Mouse (Mus musculus) T-helper 2 cell (primary cell): ENCODE measurements at regions not wholly inside any gene's neighbourhood (a gene's known extent, or its start where the extent isn't known, plus 50 kb on each side); places are given as distances from the start of the nearest gene placed in this dataset.

Experiments
- in situ Hi-C: fragments of 300-600 bp; cut with MboI, MseI; formaldehyde crosslinking; loops from one replicate; pipeline ENCODE4 v1.15.1; 2025; ENCODE audit warnings: high pct_unique_total_duplicates

DNA sequence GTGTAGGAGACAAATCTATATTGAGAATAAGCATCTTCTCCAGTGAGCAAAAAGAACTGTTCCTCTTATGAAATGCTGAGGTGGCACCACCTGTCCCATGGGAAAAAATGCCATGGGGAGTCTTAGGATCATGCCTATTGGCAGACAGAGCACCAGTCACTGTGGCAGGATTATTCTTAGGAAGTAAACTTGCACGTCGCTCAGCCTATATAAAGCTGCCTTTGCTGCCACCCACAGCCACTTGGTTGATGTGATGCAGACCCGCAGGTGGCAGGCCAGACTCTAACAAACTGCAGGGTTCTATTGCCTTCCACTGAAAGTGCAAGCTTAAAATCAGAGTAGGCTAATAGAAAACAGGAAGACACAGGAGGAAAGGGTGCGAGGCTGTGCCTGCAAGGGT is 126.7 kb downstream of the Gm826 start:
- in situ Hi-C loops: no loop called here

DNA sequence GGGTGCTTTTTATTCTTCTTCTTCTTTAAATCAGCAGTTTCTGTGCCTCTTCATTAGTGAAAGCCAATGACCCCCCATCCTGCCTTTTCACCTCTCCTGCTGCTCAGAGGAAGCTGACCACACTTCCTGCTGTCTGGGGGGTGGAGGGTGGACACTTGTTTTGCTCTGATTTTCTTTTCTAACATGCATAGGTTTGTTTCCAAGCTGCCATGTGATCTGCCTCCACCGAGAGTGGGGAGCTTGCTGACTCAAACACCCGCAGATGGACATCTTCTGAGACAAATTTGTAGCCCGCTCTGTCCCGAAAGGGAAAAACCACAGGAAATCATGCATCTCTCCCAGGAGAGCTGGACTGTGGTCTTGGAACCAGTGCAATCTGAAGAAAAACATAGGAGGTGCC is 141.3 kb downstream of the Gm826 start:
- in situ Hi-C loops: no loop called here

DNA sequence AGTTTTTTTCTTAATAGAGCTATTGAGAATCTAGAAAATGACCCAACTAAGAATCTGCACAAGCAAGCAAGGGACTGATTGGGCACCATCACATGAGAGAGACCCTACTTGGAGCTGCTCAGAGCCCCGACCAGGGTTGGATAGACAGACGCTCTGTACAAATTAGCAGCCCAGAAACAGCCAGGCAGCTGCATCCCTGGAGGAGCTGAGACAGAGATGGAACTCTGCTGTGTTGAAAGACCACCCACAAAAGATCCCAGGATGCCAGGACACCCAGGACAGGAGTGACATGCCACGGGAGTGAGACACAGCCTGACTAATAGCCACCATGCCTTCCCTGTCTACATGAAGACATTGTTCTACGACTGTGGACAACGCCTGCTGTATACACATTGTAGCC is 147.9 kb downstream of the Gm826 start:
- in situ Hi-C loops: no loop called here

DNA sequence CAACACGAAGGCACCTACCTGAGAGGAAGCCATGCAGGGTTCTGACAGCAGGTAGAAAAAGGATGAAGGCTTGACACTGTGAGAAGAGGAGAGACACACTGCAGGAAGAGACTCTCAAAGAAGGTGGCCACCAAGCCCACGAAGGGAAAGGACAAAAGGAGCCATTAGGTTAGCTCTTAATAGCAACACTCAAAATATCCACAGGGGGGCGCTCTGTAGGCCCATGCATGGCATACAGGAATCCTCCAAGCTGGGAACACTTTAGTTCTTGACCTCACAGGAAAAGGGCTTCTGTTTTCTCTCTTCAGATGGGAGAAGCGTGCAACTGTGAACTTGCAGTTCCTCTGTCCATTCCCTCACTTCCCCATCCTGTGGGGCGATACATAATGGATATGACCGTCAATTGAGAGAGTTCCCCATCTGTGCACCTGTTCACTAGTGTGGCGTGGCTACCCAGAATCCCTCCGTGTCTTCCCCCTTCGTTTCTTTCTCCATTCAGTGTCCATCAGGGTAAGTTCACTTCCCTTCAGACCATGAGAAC is 162.9 kb downstream of the Gm826 start:
- in situ Hi-C loops: no loop called here

DNA sequence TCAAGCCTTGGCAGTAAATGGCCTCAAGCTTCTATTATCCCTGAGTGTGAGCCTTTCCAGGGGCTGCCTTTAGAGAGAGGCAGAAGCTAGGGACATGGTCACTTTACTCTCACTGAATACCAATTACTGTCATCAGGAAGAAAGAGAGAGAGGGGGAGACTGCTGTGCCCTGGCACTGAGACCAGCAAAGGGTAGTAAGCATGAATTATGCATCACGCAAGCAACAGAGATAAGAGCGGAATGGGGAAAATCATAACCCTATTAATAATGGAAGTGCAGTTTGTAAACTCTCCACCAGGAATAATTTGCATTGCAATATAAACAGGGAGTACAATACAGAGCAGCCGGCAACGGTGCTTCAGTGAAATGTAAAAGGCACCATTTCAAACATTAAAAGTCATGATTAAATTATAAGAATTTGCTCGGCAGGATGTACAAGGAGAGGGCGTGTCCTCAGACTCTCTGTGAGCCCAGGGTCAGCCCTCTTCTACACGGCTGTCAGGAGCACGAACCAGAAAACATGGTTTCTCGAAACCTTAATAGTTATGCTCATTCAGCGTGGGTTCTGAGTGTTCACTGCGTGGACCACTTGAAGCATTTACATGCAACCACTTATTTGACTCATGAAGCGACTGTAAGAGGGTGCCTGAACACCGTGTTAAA is 175.2 kb downstream of the Gm826 start:
- in situ Hi-C loops: loop anchor here (5.0 kb wide), 1 partner anchor 1236 kb away; no protein-coding TSS in a partner anchor

DNA sequence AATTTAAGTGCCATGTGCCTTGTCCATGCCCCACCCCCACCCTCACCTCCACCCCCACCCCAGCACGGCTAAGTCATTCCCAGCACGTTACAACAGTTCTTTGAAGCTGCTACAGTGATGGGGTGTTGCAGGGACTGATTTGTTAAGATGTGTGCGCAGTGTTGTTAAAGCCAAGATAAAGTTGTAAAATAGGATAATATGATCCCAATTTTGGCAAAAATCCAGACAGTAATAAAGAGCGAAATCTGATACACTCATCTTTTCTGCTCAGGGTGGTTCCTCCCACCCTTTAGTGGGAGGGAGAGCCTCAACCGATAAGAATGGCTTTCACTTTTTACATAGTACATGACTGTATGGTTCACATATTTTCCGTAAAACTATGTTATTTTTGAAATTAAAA is 180.2 kb downstream of the Gm826 start:
- in situ Hi-C loops: no loop called here

DNA sequence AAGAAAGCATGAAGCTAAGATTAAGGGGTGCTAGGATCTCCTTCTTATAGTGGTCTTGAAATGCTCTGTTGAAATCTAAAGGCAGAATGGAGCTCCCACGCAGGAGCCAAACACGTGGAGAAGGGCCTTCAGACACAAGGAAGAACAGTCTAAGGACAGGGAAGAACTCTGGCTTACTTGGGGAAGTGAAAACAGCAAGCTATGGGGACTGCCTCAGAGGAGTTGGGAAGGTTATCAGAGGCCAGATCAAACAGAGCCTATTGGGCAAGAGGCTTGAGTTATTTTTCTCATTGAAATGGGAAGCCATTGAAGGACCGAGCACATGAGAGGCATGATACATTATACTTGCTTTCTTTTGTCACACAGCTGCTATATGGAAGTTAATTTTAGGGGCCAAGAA is 181.9 kb downstream of the Gm826 start:
- in situ Hi-C loops: no loop called here

DNA sequence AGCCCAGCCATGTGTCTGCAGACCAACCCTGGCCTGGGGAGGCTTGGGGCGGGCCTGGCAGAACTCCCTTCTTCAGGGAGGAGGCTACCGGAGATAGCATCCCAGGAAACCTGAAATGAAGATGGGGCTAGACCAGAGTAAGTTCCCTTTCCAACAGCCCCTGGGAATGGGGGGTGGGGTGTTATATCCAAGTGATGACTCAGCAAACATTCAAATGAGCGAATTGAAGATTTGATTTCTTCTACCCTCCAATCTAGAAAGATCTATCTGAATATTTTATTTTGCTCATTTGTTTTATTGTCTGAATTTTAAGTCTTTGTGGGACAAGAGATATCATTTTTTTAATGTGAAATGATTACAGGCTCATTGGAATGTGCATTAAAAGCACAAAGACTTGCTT is 185.0 kb downstream of the Gm826 start:
- in situ Hi-C loops: no loop called here

DNA sequence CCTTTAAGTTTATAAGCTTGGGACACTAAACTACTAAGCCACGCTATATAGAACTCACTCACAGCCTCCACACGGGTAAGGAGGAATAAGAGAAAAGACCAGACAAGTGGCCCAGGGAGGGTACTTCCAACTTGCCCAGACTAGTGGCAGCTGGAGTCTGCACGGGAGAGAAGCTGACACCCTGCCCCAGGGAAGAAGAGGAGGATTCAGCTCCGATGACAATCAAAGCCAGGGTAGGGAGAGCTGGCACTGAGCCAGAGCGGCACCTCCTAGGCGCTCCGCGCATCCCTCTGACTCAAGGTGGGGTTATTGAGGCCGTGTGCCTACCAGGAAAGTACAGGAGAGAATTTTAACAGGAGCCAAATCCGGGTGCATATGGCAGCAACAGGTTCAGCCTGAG is 185.4 kb downstream of the Gm826 start:
- in situ Hi-C loops: no loop called here

DNA sequence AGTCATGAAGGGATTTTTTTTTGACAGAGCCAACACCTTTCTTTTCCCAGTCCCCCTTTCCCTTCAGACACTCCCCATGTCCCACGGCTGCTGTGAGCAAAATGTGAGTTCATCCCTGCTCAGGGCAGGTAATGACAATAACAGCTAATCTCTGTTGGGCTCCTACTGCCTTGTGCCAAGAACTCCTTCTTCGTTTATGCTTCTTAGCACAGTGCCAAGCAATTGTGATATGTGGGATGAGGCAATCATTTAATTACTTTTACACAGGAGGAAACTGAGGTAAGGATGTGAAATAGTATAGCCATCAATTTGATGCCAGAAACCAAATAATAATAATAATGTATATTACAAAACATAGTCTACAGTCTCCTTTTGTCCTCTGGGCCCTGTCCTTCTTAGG is 185.9 kb downstream of the Gm826 start:
- in situ Hi-C loops: no loop called here

DNA sequence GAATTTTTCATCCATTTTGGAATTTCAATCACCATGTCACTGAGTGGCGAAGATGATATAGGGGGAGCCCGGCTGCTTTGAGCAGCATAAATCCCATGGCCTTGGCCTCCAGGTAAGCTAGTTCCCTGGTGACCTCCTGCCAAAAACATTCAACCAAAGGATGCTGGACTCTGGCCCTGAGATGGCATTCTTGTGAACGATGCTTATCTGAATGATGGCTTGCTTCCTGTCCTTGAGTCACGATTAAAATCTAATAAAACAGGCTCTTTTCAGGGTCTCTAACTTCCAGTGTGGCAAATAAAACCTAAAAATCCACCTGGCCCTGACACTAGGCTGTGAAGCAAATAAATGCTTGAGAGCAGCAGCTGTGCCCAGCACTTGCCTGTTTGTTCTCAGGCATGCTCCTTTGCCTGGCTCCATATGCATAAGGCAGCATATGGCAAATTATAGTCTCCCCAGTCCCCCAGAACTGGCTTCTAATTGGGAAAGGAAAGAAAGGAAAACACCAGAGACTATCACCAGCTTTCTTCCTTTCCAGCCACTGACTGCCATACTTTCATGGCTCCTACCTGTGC is 193.7 kb downstream of the Gm826 start:
- in situ Hi-C loops: no loop called here

DNA sequence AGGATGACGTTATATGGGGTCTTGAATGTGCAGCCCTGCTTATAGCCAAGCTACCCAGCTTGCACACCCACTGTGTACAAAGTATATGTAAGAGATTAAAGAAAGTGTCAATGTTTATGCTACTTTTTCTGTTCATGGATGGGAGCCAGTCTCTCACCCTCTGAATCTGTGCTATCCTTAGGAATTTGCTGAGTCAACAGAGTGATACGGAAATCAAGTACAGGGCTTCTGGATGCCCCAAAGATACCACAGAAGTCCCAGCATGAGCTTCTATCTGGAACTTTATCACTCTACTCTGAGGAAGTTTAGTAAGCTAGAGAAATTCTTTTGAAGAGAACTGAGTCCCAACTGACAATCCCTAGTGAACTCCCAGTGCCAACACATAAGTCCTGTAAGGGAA is 195.9 kb downstream of the Gm826 start:
- in situ Hi-C loops: loop anchor here (10.0 kb wide), 1 partner anchor 847 kb away; no protein-coding TSS in a partner anchor

DNA sequence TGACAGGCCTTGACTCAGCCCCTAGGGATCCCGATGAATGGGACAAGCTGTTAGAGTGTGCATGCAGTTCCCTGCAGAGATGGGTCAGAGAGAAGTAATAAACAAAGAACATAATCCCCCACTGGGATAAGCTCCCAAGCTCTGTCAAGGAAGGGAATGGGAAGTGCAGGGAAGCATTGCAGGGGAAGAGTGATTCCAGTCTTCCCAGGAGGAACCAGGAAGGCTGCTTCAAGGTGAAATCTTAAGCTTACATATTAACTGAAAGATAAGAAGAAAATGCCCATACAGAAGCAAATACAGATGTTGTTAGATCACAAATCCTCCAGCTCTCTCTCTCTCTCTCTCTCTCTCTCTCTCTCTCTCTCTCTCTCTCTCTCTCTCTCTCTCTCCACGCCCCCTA is 202.2 kb downstream of the Gm826 start:
- in situ Hi-C loops: loop anchor here (10.0 kb wide), 1 partner anchor 853 kb away; no protein-coding TSS in a partner anchor

DNA sequence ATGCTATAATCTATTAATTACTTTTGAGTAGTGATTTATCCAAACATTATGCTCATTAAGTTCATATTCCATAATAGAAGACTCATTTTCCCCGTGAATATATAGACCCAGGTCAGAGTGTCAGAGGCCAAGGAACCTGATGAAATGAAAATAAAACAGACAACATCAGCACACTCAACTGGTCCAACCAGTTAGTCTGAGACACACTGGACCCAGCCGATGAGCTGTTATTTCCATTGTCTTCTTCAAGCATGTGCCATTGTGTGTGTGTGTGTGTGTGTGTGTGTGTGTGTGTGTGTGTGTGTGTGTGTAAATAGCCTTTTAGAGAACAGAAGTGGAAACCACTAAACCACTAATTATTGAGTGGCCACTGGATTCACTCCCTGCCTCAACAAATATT is 202.6 kb downstream of the Gm826 start:
- in situ Hi-C loops: loop anchor here (10.0 kb wide), 1 partner anchor 853 kb away; no protein-coding TSS in a partner anchor

DNA sequence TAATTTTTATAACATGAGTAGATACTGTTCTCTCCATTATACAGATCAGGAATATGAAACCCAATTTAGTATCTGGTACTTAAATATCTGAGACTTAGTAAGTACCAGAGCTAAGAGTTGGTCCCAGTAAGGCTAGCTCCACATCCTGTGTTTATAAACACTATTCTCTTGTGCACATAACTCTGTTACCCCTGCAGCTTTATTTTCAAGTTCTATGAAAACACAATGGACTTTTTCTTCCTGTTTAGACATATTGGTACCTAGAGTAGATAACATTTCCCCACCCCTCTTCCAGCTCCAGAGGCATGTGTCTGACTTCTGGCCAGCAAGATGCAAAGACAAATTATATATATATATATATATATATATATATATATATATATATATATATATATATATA is 216.8 kb downstream of the Gm826 start:
- in situ Hi-C loops: no loop called here

DNA sequence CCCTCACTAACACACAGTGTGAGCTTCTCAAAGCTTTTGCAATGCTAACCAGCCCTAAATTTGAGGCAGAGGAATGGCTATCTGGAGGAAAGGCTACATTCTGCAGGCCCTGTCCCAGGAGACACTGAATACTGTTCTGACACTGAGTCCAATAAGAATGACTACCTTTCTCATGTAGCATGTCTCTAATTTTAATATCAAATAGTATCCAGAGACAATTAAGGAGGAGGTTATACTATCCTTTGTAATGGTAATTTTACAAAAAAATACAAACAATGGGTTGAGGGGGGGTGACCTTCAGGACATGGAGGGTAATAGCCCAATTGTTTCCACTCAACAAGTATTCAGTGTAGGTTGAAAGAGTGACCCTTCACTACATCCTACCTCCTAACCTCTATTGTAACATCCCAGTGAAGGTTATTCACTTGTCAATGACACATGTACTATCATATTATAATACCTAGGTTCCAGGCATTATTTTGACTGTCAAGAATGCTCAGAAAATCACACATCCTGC is 222.7 kb downstream of the Gm826 start:
- in situ Hi-C loops: no loop called here

DNA sequence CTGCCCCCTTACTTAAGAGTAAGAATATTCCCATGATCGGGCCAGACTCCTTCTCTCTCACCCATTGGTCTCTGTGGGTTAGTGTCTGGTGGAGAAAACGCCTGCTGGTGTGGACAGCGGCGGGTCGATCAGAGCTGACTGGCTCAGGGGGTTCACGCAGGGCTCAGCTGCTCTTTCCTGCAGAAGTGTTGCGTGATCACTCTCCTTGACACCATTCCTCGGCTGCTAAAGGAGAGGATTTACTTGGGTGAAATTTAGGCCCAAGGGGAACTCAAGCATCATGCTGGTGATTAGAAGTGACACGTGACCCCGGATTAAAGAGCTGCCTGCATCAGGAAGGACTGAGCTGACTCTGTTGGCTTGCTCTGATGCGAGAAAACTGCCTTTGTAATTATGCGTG is 240.9 kb downstream of the Gm826 start:
- in situ Hi-C loops: no loop called here

DNA sequence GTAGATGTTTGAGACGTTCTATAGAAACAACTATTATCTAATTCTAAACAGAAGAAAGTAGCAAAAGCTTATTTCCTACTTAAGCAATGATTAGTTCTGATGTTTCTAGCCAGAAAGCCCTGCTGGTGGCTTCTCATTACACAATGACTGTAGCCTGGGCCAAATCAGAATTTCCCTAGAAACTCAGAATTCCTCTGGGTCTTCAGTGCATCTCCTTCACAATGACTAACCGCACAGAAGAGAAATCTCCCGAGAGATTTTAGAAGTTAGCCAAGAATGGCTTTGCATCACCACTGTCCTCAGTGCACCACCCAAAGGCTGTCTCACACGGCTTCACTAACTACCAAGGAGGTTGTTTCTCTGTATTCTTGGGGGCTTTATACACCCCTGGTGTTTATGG is 248.0 kb downstream of the Gm826 start:
- in situ Hi-C loops: no loop called here

DNA sequence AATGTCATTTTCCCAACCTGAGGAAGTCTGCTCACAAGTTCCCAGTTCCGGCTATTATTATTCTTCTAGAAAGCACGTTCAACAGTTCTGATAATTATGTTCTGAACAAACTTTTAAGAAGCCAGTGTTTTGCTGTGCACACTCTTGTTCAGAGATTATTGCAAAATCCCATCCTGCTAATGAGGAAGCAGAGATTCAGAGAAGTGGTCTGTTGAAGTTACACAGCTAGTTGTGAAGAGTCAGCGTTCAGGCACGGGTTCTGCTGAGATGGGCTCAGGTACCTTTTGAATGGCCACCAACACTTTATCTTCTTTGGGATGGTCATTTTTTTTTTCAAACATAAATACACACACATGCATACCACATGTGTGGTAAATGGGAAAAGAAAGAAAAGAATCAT is 250.3 kb downstream of the Gm826 start:
- in situ Hi-C loops: no loop called here

DNA sequence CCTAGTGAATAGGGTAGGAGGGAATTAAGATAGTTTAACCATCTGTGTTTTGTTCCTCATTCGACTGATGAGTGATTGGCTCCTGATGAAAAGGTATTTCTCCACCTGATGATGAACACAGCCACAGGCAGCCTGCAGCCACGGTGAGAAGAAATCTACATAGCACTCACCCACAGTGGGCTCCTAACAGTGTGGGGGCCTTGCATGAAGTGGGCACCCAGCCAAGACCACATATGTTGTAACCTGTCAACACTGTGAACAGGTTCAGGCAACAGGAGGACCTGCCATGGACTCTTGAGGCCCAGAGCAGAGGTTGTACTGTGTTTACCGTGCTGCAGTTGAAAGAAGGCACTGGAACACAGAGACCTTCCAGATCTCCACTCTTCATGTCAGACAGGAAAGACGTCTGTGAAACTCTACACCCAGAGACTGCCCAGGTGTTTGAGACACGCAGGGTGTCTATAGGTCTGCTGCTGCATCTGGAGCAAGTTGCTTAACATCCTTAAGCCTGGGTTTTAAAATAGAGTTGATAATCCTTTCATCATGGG is 251.8 kb downstream of the Gm826 start:
- in situ Hi-C loops: no loop called here

DNA sequence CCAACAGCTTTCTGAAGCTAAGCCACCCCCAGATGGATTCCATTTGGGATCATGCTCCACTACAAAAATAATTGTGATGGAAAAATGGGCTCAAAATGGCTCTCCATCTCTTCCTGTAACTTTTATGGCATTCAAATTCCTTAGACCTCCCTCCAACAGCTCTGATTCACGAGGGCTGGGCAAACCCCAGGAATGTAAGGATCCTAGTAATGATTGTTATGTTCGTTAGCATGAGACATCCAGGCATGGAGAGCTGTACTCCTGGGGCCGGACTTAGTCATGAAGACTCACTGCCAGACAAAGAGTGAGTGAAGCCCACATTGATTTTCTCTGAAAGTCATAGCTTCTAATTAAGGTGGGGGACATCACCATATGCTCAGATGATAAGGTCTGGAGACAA is 258.3 kb downstream of the Gm826 start:
- in situ Hi-C loops: no loop called here

DNA sequence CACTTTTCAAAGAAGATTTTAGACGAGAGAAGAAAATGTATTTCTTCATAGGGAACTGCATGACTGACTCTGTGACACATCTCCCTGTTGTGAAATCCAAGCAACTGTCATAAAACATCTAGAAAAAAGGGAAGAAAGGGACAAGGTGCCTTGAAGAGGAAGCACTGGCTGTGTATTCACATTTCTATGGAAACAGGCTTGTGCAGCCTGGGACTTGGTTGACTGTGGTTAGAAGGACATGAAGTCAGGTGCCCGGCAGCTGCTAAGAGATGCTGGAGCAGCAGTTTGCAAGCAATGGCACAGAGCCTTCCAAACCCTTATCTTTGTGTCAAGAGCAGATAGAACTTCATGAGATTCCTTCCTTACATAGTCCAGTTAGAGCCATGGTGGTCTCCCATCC is 263.5 kb downstream of the Gm826 start:
- in situ Hi-C loops: no loop called here

DNA sequence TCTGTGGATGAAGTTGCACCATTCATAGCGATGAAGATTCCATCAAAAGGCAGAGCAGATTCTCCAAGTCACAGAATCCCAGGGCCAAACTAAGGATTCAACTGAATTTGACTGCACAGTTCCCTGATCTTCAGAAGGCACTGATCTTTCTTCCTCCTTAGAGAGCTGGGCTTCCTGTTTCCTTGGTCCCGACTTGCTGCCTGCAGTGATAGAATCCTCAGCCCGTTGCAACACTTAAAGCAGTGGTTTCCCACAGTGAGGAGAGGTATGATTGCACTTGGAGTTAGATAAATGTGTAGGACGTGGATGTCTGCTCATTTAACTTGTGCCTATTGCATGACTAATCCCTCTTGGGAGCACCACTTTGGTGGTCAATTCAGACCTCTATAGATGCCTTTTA is 265.2 kb downstream of the Gm826 start:
- in situ Hi-C loops: no loop called here
